Mouse (Mus musculus) neutrophil, adult 83 days (primary cell): Measurements from ENCODE around the gene Cluh. TPM values are rescaled to one million over a fixed set of nuclear protein-coding genes. Genes with fewer than 3 reads are reported as not detected.

Experiments used
- total RNA-seq, 2 experiments: library from RNA; stranded (reverse); gene quantifications; one replicate each; pipeline ENCODE4 v1.2.4; 2023

The Cluh gene
- total RNA-seq = 10 to 100 TPM; 18.7 to 19.6 TPM

GRCm38 (mm10) chr11:74649095-74649646, at the start of gene Cluh:
Gene Cluh (plus strand): TSS chr11:74649495.

GRCm38 (mm10) chr11:74610545-74611176, 38.6 kb upstream of the Cluh start, which contains the start of gene Rap1gap2:
Gene Rap1gap2 (minus strand): TSS chr11:74610915.

GRCm38 (mm10) chr11:74619201-74619955, 29.9 kb upstream of the Cluh start, which contains the start of gene Ccdc92b:
Gene Ccdc92b (plus strand): TSS chr11:74619605.

Other genes starting within 250 kb of the Cluh start
- 10 to 100 TPM; 82.9 to 84.9 TPM for gene Rap1gap2, start 38.6 kb upstream of the Cluh start, total RNA-seq
- under 1 TPM; 0.09 to 0.35 TPM for gene Ccdc92b, start 29.9 kb upstream of the Cluh start, total RNA-seq
- 10 to 100 TPM; 89.5 to 96.1 TPM for gene Pafah1b1, start 75.2 kb downstream of the Cluh start, total RNA-seq
- gene Mettl16, start 121.3 kb downstream of the Cluh start, total RNA-seq = 10 to 100 TPM in 1 of 2 experiments, 1 to 10 TPM in 1; 9.7 to 10.7 TPM
- 10 to 100 TPM; 30.1 to 34.6 TPM for gene Mnt, start 181.4 kb downstream of the Cluh start, total RNA-seq
- gene Sgsm2, start 247.6 kb downstream of the Cluh start, total RNA-seq = 1 to 10 TPM; 1.9 TPM
- gene Tsr1, start 248.6 kb downstream of the Cluh start, total RNA-seq = 10 to 100 TPM; 10.7 to 14.0 TPM